ENCODE assay signal across 12 mouse cellular contexts in the genomic region with DNA sequence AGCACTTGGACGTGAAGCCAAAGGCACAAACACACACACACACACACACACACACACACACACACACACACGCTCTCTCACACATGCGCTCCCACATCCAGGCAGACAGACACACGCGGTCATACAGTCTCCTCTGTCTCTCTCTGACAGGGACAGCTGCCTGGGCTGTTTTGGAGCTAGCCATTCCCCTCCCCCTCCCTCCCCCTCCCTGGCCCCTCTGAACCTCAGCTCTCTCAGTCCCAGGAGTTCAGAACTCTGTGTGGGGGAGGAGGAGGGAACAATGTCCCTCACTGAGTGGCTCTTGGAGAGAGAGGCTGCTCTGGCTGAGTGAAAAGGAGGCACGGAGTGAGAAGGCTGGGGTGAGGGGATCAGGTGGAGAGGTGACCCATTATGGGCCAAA. TPM values are rescaled to one million over a fixed set of nuclear protein-coding genes. Genes with fewer than 3 reads are reported as not detected.
DNase-seq lines count a peak whose midpoint lies in the region; ATAC-seq lines count a peak whose summit lies in the region.
"Had no signal": no experiment of that assay in that cellular context is flagged by ENCODE, and none has a peak within 500 bp of the region (broad histone marks: within the 10 kb centered on the region; RNA-seq: fewer than 3 reads in every experiment).

No protein-coding gene starts in this region.

- H3K9me3 ChIP-seq in hindbrain, embryonic 10.5 days: no peaks in the 10 kb centered on the region
- no peaks in the 10 kb centered on the region for H3K9me3 ChIP-seq in hindbrain, embryonic 14.5 days (ENCODE audit: control insufficient read depth, low read length)
- H3K9me3 ChIP-seq in midbrain, embryonic 13.5 days: no peaks in the 10 kb centered on the region
- no peaks in the 10 kb centered on the region for H3K9me3 ChIP-seq in midbrain, embryonic 16.5 days (replicated peaks; ENCODE audit: control insufficient read depth, low read length, poor library complexity, severe bottlenecking)
- no peaks in the 10 kb centered on the region for H3K9me3 ChIP-seq in stomach, embryonic 15.5 days

- H3K9ac ChIP-seq in hindbrain, embryonic 14.5 days: no peak overlapping the region
- no peak overlapping the region for H3K9ac ChIP-seq in midbrain, embryonic 13.5 days (replicated peaks)
- H3K9ac ChIP-seq in midbrain, embryonic 16.5 days (ENCODE audit: low read depth, low read length): no peak overlapping the region
- no peak overlapping the region for H3K9ac ChIP-seq in stomach, embryonic 15.5 days

- no peak overlapping the region for H3K4me2 ChIP-seq in hindbrain, embryonic 14.5 days (replicated peaks)
- H3K4me2 ChIP-seq in midbrain, embryonic 13.5 days (replicated peaks): no peak overlapping the region
- no peak overlapping the region for H3K4me2 ChIP-seq in midbrain, embryonic 16.5 days (ENCODE audit: low read length)
- H3K4me2 ChIP-seq in stomach, embryonic 15.5 days: no peak overlapping the region

- H3K4me1 ChIP-seq in hindbrain, embryonic 10.5 days (replicated peaks): peaks cover 33% of the 10 kb centered on the region
- peaks cover 9% of the 10 kb centered on the region; the same call in 1 of the 2 replicates for H3K4me1 ChIP-seq in hindbrain, embryonic 14.5 days (replicated peaks; ENCODE audit: control insufficient read depth, insufficient read depth, low read length)
- H3K4me1 ChIP-seq in midbrain, embryonic 13.5 days (replicated peaks): peaks cover 25% of the 10 kb centered on the region
- peaks cover 5% of the 10 kb centered on the region; the same call in 1 of the 2 replicates for H3K4me1 ChIP-seq in midbrain, embryonic 16.5 days (ENCODE audit: control insufficient read depth, insufficient read depth, low read length)
- H3K4me1 ChIP-seq in stomach, embryonic 15.5 days: peaks cover 13% of the 10 kb centered on the region

- peak overlapping the region; percentile 43; the same call in 1 of the 2 replicates for H3K27ac ChIP-seq in hindbrain, embryonic 10.5 days
- no peak overlapping the region for H3K27ac ChIP-seq in hindbrain, embryonic 14.5 days
- H3K27ac ChIP-seq in midbrain, embryonic 13.5 days: no peak overlapping the region
- H3K27ac ChIP-seq in midbrain, embryonic 16.5 days (ENCODE audit: low read length): no peak overlapping the region
- no peak overlapping the region for H3K27ac ChIP-seq in stomach, embryonic 15.5 days
- H3K27ac ChIP-seq: macrophage had no signal

- WGBS in hindbrain, embryonic 10.5 days: 15% methylated on average over 6 of the region's 6 CpGs
- 6% methylated on average over 6 of the region's 6 CpGs for WGBS in hindbrain, embryonic 14.5 days
- WGBS in midbrain, embryonic 13.5 days: 12% methylated on average over 6 of the region's 6 CpGs
- WGBS in midbrain, embryonic 16.5 days: 9% methylated on average over 6 of the region's 6 CpGs
- 27% methylated on average over 6 of the region's 6 CpGs for WGBS in stomach, embryonic 15.5 days

- no peaks in the 10 kb centered on the region for H3K36me3 ChIP-seq in hindbrain, embryonic 10.5 days
- H3K36me3 ChIP-seq in hindbrain, embryonic 14.5 days (replicated peaks; ENCODE audit: control insufficient read depth, insufficient read depth): no peaks in the 10 kb centered on the region
- no peaks in the 10 kb centered on the region for H3K36me3 ChIP-seq in midbrain, embryonic 13.5 days
- no peaks in the 10 kb centered on the region for H3K36me3 ChIP-seq in midbrain, embryonic 16.5 days (ENCODE audit: control insufficient read depth, insufficient read depth, low read length)
- no peaks in the 10 kb centered on the region for H3K36me3 ChIP-seq in stomach, embryonic 15.5 days

- peak; percentile 60 for DNase-seq in hindbrain, embryonic 10.5 days (ENCODE audit: low spot score)
- DNase-seq in hindbrain, embryonic 14.5 days (ENCODE audit: low spot score): no peak
- peak; percentile 14 to 30 for DNase-seq in heart, postnatal 10 days
- DNase-seq in urinary bladder, postnatal 14 days (ENCODE audit: low spot score): no peak
- no peak for DNase-seq in c-Kit-positive CD71-positive TER-119-positive erythroid progenitor cells, embryonic 14.5 days (ENCODE audit: low spot score)
- DNase-seq: cerebellum, adult 11 months; right cerebral cortex, adult 18-20 months; thymus, postnatal 14 days had no signal

- intact Hi-C loops in heart, postnatal 10 days (cut with DNase I): no loop called here

- peaks cover 100% of the 10 kb centered on the region for H3K27me3 ChIP-seq in hindbrain, embryonic 10.5 days (ENCODE audit: insufficient read depth, poor library complexity, severe bottlenecking)
- H3K27me3 ChIP-seq in hindbrain, embryonic 14.5 days (ENCODE audit: control insufficient read depth, insufficient read depth, low read length): peaks cover 65% of the 10 kb centered on the region
- H3K27me3 ChIP-seq in midbrain, embryonic 13.5 days: peaks cover 95% of the 10 kb centered on the region
- H3K27me3 ChIP-seq in midbrain, embryonic 16.5 days (ENCODE audit: control insufficient read depth, insufficient read depth, low read depth, low read length): peaks cover 35% of the 10 kb centered on the region
- peaks cover 68% of the 10 kb centered on the region for H3K27me3 ChIP-seq in stomach, embryonic 15.5 days (replicated peaks)

- peak overlapping the region; percentile 23; the same call in 1 of the 2 replicates for H3K4me3 ChIP-seq in hindbrain, embryonic 10.5 days
- no peak overlapping the region for H3K4me3 ChIP-seq in hindbrain, embryonic 14.5 days (replicated peaks; ENCODE audit: low read length)
- H3K4me3 ChIP-seq in midbrain, embryonic 13.5 days (replicated peaks): no peak overlapping the region
- no peak overlapping the region for H3K4me3 ChIP-seq in midbrain, embryonic 16.5 days (ENCODE audit: low read depth, low read length)
- no peak overlapping the region for H3K4me3 ChIP-seq in stomach, embryonic 15.5 days (replicated peaks)

- ATAC-seq in hindbrain, embryonic 14.5 days (ENCODE audit: low FRiP score): no peak; the same call in 1 of the 2 replicates
- ATAC-seq in midbrain, embryonic 13.5 days: peak; percentile 35; the same call in 1 of the 2 replicates
- ATAC-seq in midbrain, embryonic 16.5 days: no peak
- 0 out of 2 replicates have a peak, but pooled peaks have one; percentile 20 for ATAC-seq in stomach, embryonic 15.5 days (ENCODE audit: insufficient read depth, low FRiP score, low read depth)

RNA-seq across cellular contexts. Expression of a gene that starts 7.0 kb away (rescaled TPM):
- not detected in 2 replicates for polyA plus RNA-seq in hindbrain, embryonic 10.5 days (2016; fragmentation: Nextera tagmentation; extraction: Ambion mirVana)
- not detected in 2 replicates for polyA plus RNA-seq in hindbrain, embryonic 14.5 days (2014; fragmentation: Nextera tagmentation; extraction: Ambion mirVana)
- polyA plus RNA-seq in midbrain, embryonic 13.5 days (2015; fragmentation: Nextera tagmentation; extraction: Ambion mirVana): 1.6 and 9.9 TPM in 2 replicates
- polyA plus RNA-seq in midbrain, embryonic 16.5 days (2015; fragmentation: Nextera tagmentation; extraction: Ambion mirVana): 1.6 and 2.0 TPM in 2 replicates
- under 1 TPM in 1 of 2 experiments, not detected in 1; 0.36 TPM for total RNA-seq in heart, postnatal 10 days (2021)
- 0.15 TPM in 1 of 2 replicates, not detected in the other for polyA plus RNA-seq in stomach, embryonic 15.5 days (2015; fragmentation: Nextera tagmentation; extraction: Ambion mirVana)
- polyA plus RNA-seq: macrophage had no signal

RNA-seq across cellular contexts. Expression of a gene that starts 9.4 kb away (rescaled TPM):
- not detected in 2 replicates for polyA plus RNA-seq in hindbrain, embryonic 10.5 days (2016; fragmentation: Nextera tagmentation; extraction: Ambion mirVana)
- polyA plus RNA-seq in hindbrain, embryonic 14.5 days (2014; fragmentation: Nextera tagmentation; extraction: Ambion mirVana): not detected in 2 replicates
- 1.1 TPM in 1 of 2 replicates, not detected in the other for polyA plus RNA-seq in midbrain, embryonic 13.5 days (2015; fragmentation: Nextera tagmentation; extraction: Ambion mirVana)
- 0.15 and 0.17 TPM in 2 replicates for polyA plus RNA-seq in midbrain, embryonic 16.5 days (2015; fragmentation: Nextera tagmentation; extraction: Ambion mirVana)
- total RNA-seq in heart, postnatal 10 days (2021): 1 to 10 TPM in 1 of 2 experiments, under 1 TPM in 1; 0.25 to 2.5 TPM
- polyA plus RNA-seq in stomach, embryonic 15.5 days (2015; fragmentation: Nextera tagmentation; extraction: Ambion mirVana): not detected in 2 replicates
- polyA plus RNA-seq: macrophage had no signal

RNA-seq across cellular contexts. Expression of a gene that starts 11.2 kb away (rescaled TPM):
- polyA plus RNA-seq in hindbrain, embryonic 10.5 days (2016; fragmentation: Nextera tagmentation; extraction: Ambion mirVana): 47.5 and 57.4 TPM in 2 replicates
- 64.5 and 68.3 TPM in 2 replicates for polyA plus RNA-seq in hindbrain, embryonic 14.5 days (2014; fragmentation: Nextera tagmentation; extraction: Ambion mirVana)
- polyA plus RNA-seq in midbrain, embryonic 13.5 days (2015; fragmentation: Nextera tagmentation; extraction: Ambion mirVana): 68.2 and 70.5 TPM in 2 replicates
- 62.8 and 66.9 TPM in 2 replicates for polyA plus RNA-seq in midbrain, embryonic 16.5 days (2015; fragmentation: Nextera tagmentation; extraction: Ambion mirVana)
- 10 to 100 TPM; 50.2 to 50.5 TPM for total RNA-seq in heart, postnatal 10 days (2021)
- polyA plus RNA-seq in stomach, embryonic 15.5 days (2015; fragmentation: Nextera tagmentation; extraction: Ambion mirVana): 59.3 and 63.1 TPM in 2 replicates

Comparison
In these comparisons a context has a peak if more than half of its experiments do, and no peak if none do; other contexts are left out.
1. DNase-seq: peak in hindbrain, embryonic 10.5 days (single experiment) and heart, postnatal 10 days (2 of 2); none in hindbrain, embryonic 14.5 days (single experiment), urinary bladder, postnatal 14 days (single experiment) and c-Kit-positive CD71-positive TER-119-positive erythroid progenitor cells, embryonic 14.5 days (single experiment).
2. ATAC-seq: peak in midbrain, embryonic 13.5 days (single experiment) and stomach, embryonic 15.5 days (single experiment); none in hindbrain, embryonic 14.5 days (single experiment) and midbrain, embryonic 16.5 days (single experiment).